ENCODE assay signal across 12 mouse cellular contexts in the genomic region with DNA sequence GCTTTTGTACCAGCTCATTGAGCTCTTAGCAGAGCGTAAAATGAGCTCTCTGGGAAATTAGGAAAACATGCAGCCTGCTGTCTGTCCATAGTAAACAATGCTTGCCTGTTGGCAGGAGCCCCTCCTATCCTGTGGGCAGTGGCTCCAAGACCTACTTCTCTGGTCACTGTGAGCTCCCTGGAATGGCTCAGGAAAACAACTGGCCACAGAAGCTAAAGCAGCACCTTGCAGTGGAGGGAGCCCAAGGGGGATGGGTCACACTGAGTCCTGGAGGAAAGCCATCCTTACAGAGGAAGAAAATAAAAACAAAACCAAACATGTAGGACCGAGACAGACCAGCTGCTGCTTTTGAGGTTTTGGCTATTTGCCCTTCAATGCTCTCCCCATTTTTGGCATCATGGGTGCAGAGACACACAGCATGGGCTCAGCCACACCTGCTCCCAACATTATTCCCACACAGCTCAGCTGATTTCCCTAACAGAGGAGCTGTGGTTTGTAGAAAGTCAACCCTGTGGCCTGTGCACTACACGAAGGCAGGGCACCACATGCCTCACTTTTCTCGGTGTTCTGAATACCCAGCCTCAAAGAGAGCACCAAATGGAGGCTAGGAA. TPM values are rescaled to one million over a fixed set of nuclear protein-coding genes. Genes with fewer than 3 reads are reported as not detected.
A peak's percentile ranks its signal among the peaks of the same experiment; 100 is the strongest.
DNase-seq lines count a peak whose midpoint lies in the region; ATAC-seq and TF ChIP-seq lines count a peak whose summit lies in the region.
"Had no signal": no experiment of that assay in that cellular context is flagged by ENCODE, and none has a peak within 500 bp of the region (broad histone marks: within the 10 kb centered on the region; RNA-seq: fewer than 3 reads in every experiment).

No protein-coding gene starts in this region.

- peak; percentile 30 for DNase-seq in layer of hippocampus, adult 11-12 months (ENCODE audit: low spot score)
- DNase-seq in layer of hippocampus, adult 8-10 months (ENCODE audit: low spot score in 2 of 2) = no peak
- DNase-seq in cerebellum, adult 18-20 months = peak; percentile 25 to 28
- peak; percentile 19 for DNase-seq in fibroblast of lung, adult 2 months (ENCODE audit: low read depth)
- DNase-seq in midbrain, postnatal 0 days (ENCODE audit: low spot score) = peak; percentile 46
- DNase-seq in gastrocnemius, adult 8-10 months (ENCODE audit: low spot score in 2 of 2) = no peak
- DNase-seq: gastrocnemius, postnatal 36 days; right cerebral cortex, postnatal 25 days had no signal

- H3K27ac ChIP-seq in midbrain, postnatal 0 days (ENCODE audit: low read depth, low read length) = no peak overlapping the region
- H3K27ac ChIP-seq: liver, embryonic 15.5 days had no signal

- H3K4me1 ChIP-seq in midbrain, postnatal 0 days (ENCODE audit: insufficient read depth, low read length) = peaks cover 3% of the 10 kb centered on the region; the same call in 1 of the 2 replicates
- H3K4me1 ChIP-seq: liver, embryonic 15.5 days had no signal

- H3K4me2 ChIP-seq in midbrain, postnatal 0 days (ENCODE audit: low read depth, low read length, poor library complexity, severe bottlenecking) = no peak overlapping the region
- H3K4me2 ChIP-seq: liver, embryonic 15.5 days had no signal

- no peak for ATAC-seq in midbrain, postnatal 0 days (ENCODE audit: low FRiP score)
- no peak for ATAC-seq in activated CD4-positive, CD25-positive, alpha-beta regulatory T cell, adult 4 months
- ATAC-seq: inflammation-experienced regulatory T-cells, adult 6 months had no signal

- WGBS in midbrain, postnatal 0 days = 40% methylated on average over 4 of the region's 4 CpGs

- no peaks in the 10 kb centered on the region for H3K27me3 ChIP-seq in midbrain, postnatal 0 days (ENCODE audit: insufficient read depth, low read length)
- H3K27me3 ChIP-seq: liver, embryonic 15.5 days had no signal

- H3K9me3 ChIP-seq in midbrain, postnatal 0 days (ENCODE audit: low read length) = no peaks in the 10 kb centered on the region
- H3K9me3 ChIP-seq: liver, embryonic 15.5 days had no signal

- TF ChIP-seq CTCF in midbrain, postnatal 0 days (IDR thresholded peaks at IDR 0.05) = no peak

- no peak overlapping the region for H3K4me3 ChIP-seq in midbrain, postnatal 0 days (ENCODE audit: low read depth, low read length)
- H3K4me3 ChIP-seq: liver, embryonic 15.5 days had no signal

- H3K36me3 ChIP-seq in midbrain, postnatal 0 days (ENCODE audit: insufficient read depth, low read length) = no peaks in the 10 kb centered on the region
- H3K36me3 ChIP-seq: liver, embryonic 15.5 days had no signal

- H3K9ac ChIP-seq in midbrain, postnatal 0 days (replicated peaks; ENCODE audit: low read length, poor library complexity, severe bottlenecking) = no peak overlapping the region
- H3K9ac ChIP-seq: liver, embryonic 15.5 days had no signal

RNA-seq across cellular contexts. Expression of a gene that starts 52.1 kb away (rescaled TPM):
- not detected for total RNA-seq in layer of hippocampus, adult 8-10 months (2022)
- 0.47 and 0.55 TPM in 2 replicates for total RNA-seq in midbrain, postnatal 0 days (2014; rRNA removed)
- 0.50 and 0.51 TPM in 2 replicates for polyA plus RNA-seq in midbrain, postnatal 0 days (2015; fragmentation: Nextera tagmentation; extraction: Ambion mirVana)
- under 1 TPM in 1 of 2 experiments, not detected in 1; 0.33 TPM for polyA plus RNA-seq in activated CD4-positive, CD25-positive, alpha-beta regulatory T cell, adult 4 months (2017; shearing (Covaris generic))
- total RNA-seq in gastrocnemius, adult 8-10 months (2022) = not detected
- total RNA-seq: gastrocnemius, postnatal 36 days had no signal

RNA-seq across cellular contexts. Expression of a gene that starts 56.6 kb away (rescaled TPM):
- total RNA-seq in layer of hippocampus, adult 8-10 months (2022) = under 1 TPM in 2 of 4 experiments, not detected in 2; 0.58 to 0.77 TPM
- total RNA-seq in midbrain, postnatal 0 days (2014; rRNA removed) = 10.2 and 10.9 TPM in 2 replicates
- polyA plus RNA-seq in midbrain, postnatal 0 days (2015; fragmentation: Nextera tagmentation; extraction: Ambion mirVana) = 11.5 and 13.0 TPM in 2 replicates
- 1 to 10 TPM; 9.5 to 9.7 TPM for polyA plus RNA-seq in activated CD4-positive, CD25-positive, alpha-beta regulatory T cell, adult 4 months (2017; shearing (Covaris generic))
- not detected for total RNA-seq in gastrocnemius, adult 8-10 months (2022)
- total RNA-seq: monocyte, adult 5-6 weeks had no signal

Comparison
In these comparisons a context has a peak if more than half of its experiments do, and no peak if none do; other contexts are left out.
1. DNase-seq: peak in layer of hippocampus, adult 11-12 months (single experiment), cerebellum, adult 18-20 months (2 of 2), fibroblast of lung, adult 2 months (single experiment) and midbrain, postnatal 0 days (single experiment); none in layer of hippocampus, adult 8-10 months (0 of 2) and gastrocnemius, adult 8-10 months (0 of 2).